Mouse (Mus musculus) ES-Bruce4 (cell line): ENCODE measurements around the gene 4930451I11Rik.

Source experiments
- CTCF ChIP-seq: IDR thresholded peaks from one replicate; pipeline ENCODE4 v1.8.1; 2011; ENCODE audit warnings: low read depth, low read length
- EP300 ChIP-seq: IDR thresholded peaks from 2 replicates; pipeline ENCODE4 v1.6.1; 2011; ENCODE audit warnings: low read depth, low read length; ENCODE audit not compliant: insufficient read depth

GRCm38 (mm10) chr7:126825952-126826351 lies 5.5 kb downstream of the 4930451I11Rik start:
- no peak for TF ChIP-seq EP300
- TF ChIP-seq CTCF = no peak
